In the genomic region with DNA sequence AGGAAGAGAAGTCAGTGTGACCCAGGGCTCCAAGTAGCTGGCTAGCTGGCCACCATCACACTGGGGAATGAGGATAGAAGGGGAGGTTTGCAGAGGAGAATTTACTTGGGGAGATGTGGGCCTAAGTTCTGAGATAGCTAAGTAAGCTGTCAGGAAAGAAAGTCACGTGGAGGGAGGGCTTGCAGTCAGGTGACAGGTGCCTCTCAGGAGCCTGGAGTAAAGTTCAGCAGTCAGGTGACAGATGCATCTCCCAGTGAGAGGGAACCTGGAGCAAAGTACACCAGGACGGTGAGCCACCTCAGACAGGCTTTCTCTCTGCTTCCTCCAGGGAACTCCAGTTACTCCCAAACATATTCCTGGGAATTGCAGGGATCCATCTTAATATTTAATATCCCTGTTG, we compare ENCODE assay signal across 15 mouse cellular contexts. TPM values are rescaled to one million over a fixed set of nuclear protein-coding genes. Genes with fewer than 3 reads are reported as not detected.
DNase-seq lines count a peak whose midpoint lies in the region; ATAC-seq and TF ChIP-seq lines count a peak whose summit lies in the region.
"Had no signal": no experiment of that assay in that cellular context is flagged by ENCODE, and none has a peak within 500 bp of the region (broad histone marks: within the 10 kb centered on the region; RNA-seq: fewer than 3 reads in every experiment).

No protein-coding gene starts in this region.

- no peaks in the 10 kb centered on the region for H3K27me3 ChIP-seq in forebrain, embryonic 10.5 days (ENCODE audit: poor library complexity, severe bottlenecking)
- H3K27me3 ChIP-seq in forebrain, embryonic 13.5 days: no peaks in the 10 kb centered on the region
- H3K27me3 ChIP-seq in intestine, embryonic 14.5 days (replicated peaks; ENCODE audit: control insufficient read depth, insufficient read depth, low read length): no peaks in the 10 kb centered on the region
- H3K27me3 ChIP-seq in kidney, embryonic 16.5 days (ENCODE audit: insufficient read depth, low read length): no peaks in the 10 kb centered on the region
- no peaks in the 10 kb centered on the region for H3K27me3 ChIP-seq in liver, postnatal 0 days (ENCODE audit: insufficient read depth, low read length)
- H3K27me3 ChIP-seq: midbrain, embryonic 15.5 days had no signal

- H3K9ac ChIP-seq in forebrain, embryonic 13.5 days: no peak overlapping the region
- H3K9ac ChIP-seq in intestine, embryonic 14.5 days (ENCODE audit: low read length): no peak overlapping the region
- H3K9ac ChIP-seq in kidney, embryonic 16.5 days (replicated peaks; ENCODE audit: low read length): no peak overlapping the region
- no peak overlapping the region for H3K9ac ChIP-seq in liver, postnatal 0 days (replicated peaks)
- H3K9ac ChIP-seq: midbrain, embryonic 15.5 days had no signal

- 75% methylated on average over 2 of the region's 2 CpGs for WGBS in forebrain, embryonic 10.5 days
- WGBS in forebrain, embryonic 13.5 days: 68% methylated on average over 2 of the region's 2 CpGs
- 61% methylated on average over 2 of the region's 2 CpGs for WGBS in intestine, embryonic 14.5 days
- 70% methylated on average over 2 of the region's 2 CpGs for WGBS in kidney, embryonic 16.5 days
- WGBS in liver, postnatal 0 days (ENCODE audit: insufficient replicate concordance): 48% methylated on average over 2 of the region's 2 CpGs

- H3K4me1 ChIP-seq in forebrain, embryonic 10.5 days: peaks cover 2% of the 10 kb centered on the region; the same call in 1 of the 2 replicates
- H3K4me1 ChIP-seq in forebrain, embryonic 13.5 days: 0 out of 2 replicates have a peak, but pooled peaks cover 5% of the 10 kb centered on the region
- no peaks in the 10 kb centered on the region for H3K4me1 ChIP-seq in intestine, embryonic 14.5 days (replicated peaks; ENCODE audit: control insufficient read depth, insufficient read depth, low read length)
- 0 out of 2 replicates have a peak, but pooled peaks cover 1% of the 10 kb centered on the region for H3K4me1 ChIP-seq in kidney, embryonic 16.5 days (ENCODE audit: insufficient read depth, low read length)
- H3K4me1 ChIP-seq in liver, postnatal 0 days (ENCODE audit: insufficient read depth): peaks cover 30% of the 10 kb centered on the region

- TF ChIP-seq EP300 in liver, postnatal 0 days (IDR thresholded peaks at IDR 0.05; ENCODE audit: low read depth): peak; percentile 16; the same call in 1 of the 2 replicates

- H3K4me2 ChIP-seq in forebrain, embryonic 13.5 days: no peak overlapping the region
- no peak overlapping the region for H3K4me2 ChIP-seq in intestine, embryonic 14.5 days (ENCODE audit: low read length)
- no peak overlapping the region for H3K4me2 ChIP-seq in kidney, embryonic 16.5 days (replicated peaks; ENCODE audit: low read depth, low read length)
- H3K4me2 ChIP-seq in liver, postnatal 0 days (ENCODE audit: low read depth, low read length): no peak overlapping the region
- H3K4me2 ChIP-seq: heart, embryonic 11.5 days; midbrain, embryonic 15.5 days had no signal

- no peak for ATAC-seq in forebrain, embryonic 13.5 days
- peak; percentile 84; the same call in 1 of the 2 replicates for ATAC-seq in intestine, embryonic 14.5 days (replicated peaks; ENCODE audit: low FRiP score, low TSS enrichment, low read depth)
- ATAC-seq in kidney, embryonic 16.5 days (ENCODE audit: low FRiP score, low TSS enrichment): peak; percentile 52; the same call in 1 of the 2 replicates
- ATAC-seq in liver, postnatal 0 days: peak; percentile 80
- no peak for ATAC-seq in cerebellum, adult (ENCODE audit: insufficient number of reproducible peaks, low FRiP score, low TSS enrichment)
- ATAC-seq: hindbrain, embryonic 16.5 days had no signal

- TF ChIP-seq CTCF in liver, postnatal 0 days (IDR thresholded peaks at IDR 0.05; ENCODE audit: low read depth): no peak

- no peaks in the 10 kb centered on the region for H3K36me3 ChIP-seq in forebrain, embryonic 10.5 days (replicated peaks)
- no peaks in the 10 kb centered on the region for H3K36me3 ChIP-seq in forebrain, embryonic 13.5 days (ENCODE audit: poor library complexity, severe bottlenecking)
- no peaks in the 10 kb centered on the region for H3K36me3 ChIP-seq in intestine, embryonic 14.5 days (ENCODE audit: control insufficient read depth, insufficient read depth, low read length)
- no peaks in the 10 kb centered on the region for H3K36me3 ChIP-seq in kidney, embryonic 16.5 days (ENCODE audit: insufficient read depth, low read length)
- no peaks in the 10 kb centered on the region for H3K36me3 ChIP-seq in liver, postnatal 0 days (replicated peaks; ENCODE audit: insufficient read depth, low read length)
- H3K36me3 ChIP-seq: midbrain, embryonic 15.5 days had no signal

- H3K4me3 ChIP-seq in forebrain, embryonic 10.5 days: no peak overlapping the region
- H3K4me3 ChIP-seq in forebrain, embryonic 13.5 days: no peak overlapping the region
- H3K4me3 ChIP-seq in intestine, embryonic 14.5 days (ENCODE audit: low read depth, low read length): no peak overlapping the region
- no peak overlapping the region for H3K4me3 ChIP-seq in kidney, embryonic 16.5 days (ENCODE audit: low read length)
- H3K4me3 ChIP-seq in liver, postnatal 0 days (ENCODE audit: low read depth, low read length): no peak overlapping the region
- H3K4me3 ChIP-seq: midbrain, embryonic 15.5 days had no signal

- H3K9me3 ChIP-seq in forebrain, embryonic 10.5 days: no peaks in the 10 kb centered on the region
- no peaks in the 10 kb centered on the region for H3K9me3 ChIP-seq in forebrain, embryonic 13.5 days (replicated peaks)
- H3K9me3 ChIP-seq in intestine, embryonic 14.5 days (ENCODE audit: control insufficient read depth, low read length): no peaks in the 10 kb centered on the region
- H3K9me3 ChIP-seq in kidney, embryonic 16.5 days (ENCODE audit: low read length): no peaks in the 10 kb centered on the region
- H3K9me3 ChIP-seq in liver, postnatal 0 days (ENCODE audit: low read length): no peaks in the 10 kb centered on the region
- H3K9me3 ChIP-seq: midbrain, embryonic 15.5 days had no signal

- peak; percentile 4 for DNase-seq in forebrain, embryonic 10.5 days (ENCODE audit: extremely low spot score, low spot score)
- DNase-seq in intestine, embryonic 14.5 days (ENCODE audit: low spot score): peak; percentile 49
- peak; percentile 26 for DNase-seq in liver, postnatal 0 days
- no peak for DNase-seq in thymus, adult 18-20 months
- no peak for DNase-seq in cerebellum, adult 9-11 months
- DNase-seq: cerebellum, postnatal 36 days; gastrocnemius, postnatal 25 days; lung, adult 18-20 months; right cerebral cortex, adult 18-20 months had no signal

- no peak overlapping the region for H3K27ac ChIP-seq in forebrain, embryonic 10.5 days
- no peak overlapping the region for H3K27ac ChIP-seq in forebrain, embryonic 13.5 days
- H3K27ac ChIP-seq in intestine, embryonic 14.5 days (ENCODE audit: low read depth): no peak overlapping the region
- peak overlapping the region; percentile 32; the same call in 1 of the 2 replicates for H3K27ac ChIP-seq in kidney, embryonic 16.5 days (ENCODE audit: low read length)
- peak overlapping the region; percentile 60 for H3K27ac ChIP-seq in liver, postnatal 0 days (ENCODE audit: low read depth)
- H3K27ac ChIP-seq: midbrain, embryonic 15.5 days had no signal

RNA-seq across cellular contexts. Expression of a gene that starts 49.8 kb away (rescaled TPM):
- polyA plus RNA-seq in forebrain, embryonic 10.5 days (2016; fragmentation: Nextera tagmentation; extraction: Ambion mirVana): 40.9 and 41.8 TPM in 2 replicates
- polyA plus RNA-seq in forebrain, embryonic 13.5 days (2015; fragmentation: Nextera tagmentation; extraction: Ambion mirVana): 40.4 and 47.1 TPM in 2 replicates
- polyA plus RNA-seq in intestine, embryonic 14.5 days (2014; fragmentation: Nextera tagmentation; extraction: Ambion mirVana): 26.9 and 29.0 TPM in 2 replicates
- 29.7 and 32.4 TPM in 2 replicates for polyA plus RNA-seq in kidney, embryonic 16.5 days (2015; fragmentation: Nextera tagmentation; extraction: Ambion mirVana)
- polyA plus RNA-seq in liver, postnatal 0 days (2015; fragmentation: Nextera tagmentation; extraction: Ambion mirVana): 5.9 and 6.1 TPM in 2 replicates

Comparison
In these comparisons a context has a peak if more than half of its experiments do, and no peak if none do; other contexts are left out.
1. DNase-seq: peak in forebrain, embryonic 10.5 days (single experiment), intestine, embryonic 14.5 days (single experiment) and liver, postnatal 0 days (single experiment); none in thymus, adult 18-20 months (0 of 2) and cerebellum, adult 9-11 months (single experiment).
2. H3K27ac ChIP-seq: peak in kidney, embryonic 16.5 days (single experiment) and liver, postnatal 0 days (single experiment); none in forebrain, embryonic 10.5 days (single experiment), forebrain, embryonic 13.5 days (single experiment) and intestine, embryonic 14.5 days (single experiment).
3. ATAC-seq: peak in intestine, embryonic 14.5 days (single experiment), kidney, embryonic 16.5 days (single experiment) and liver, postnatal 0 days (single experiment); none in forebrain, embryonic 13.5 days (single experiment) and cerebellum, adult (single experiment).